Mouse (Mus musculus): ENCODE results near the gene Otub1.

The Otub1 gene

GRCm38 (mm10) chr19:7205326-7205725, 790 bp downstream of the Otub1 start:
- DNase-seq, result no peak

GRCm38 (mm10) chr19:7204898-7205297, 1.2 kb downstream of the Otub1 start:
- no peak for DNase-seq

GRCm38 (mm10) chr19:7200427-7200826, 5.7 kb downstream of the Otub1 start:
- DNase-seq, result no peak

GRCm38 (mm10) chr19:7199089-7199488, 7.0 kb downstream of the Otub1 start:
- DNase-seq, result no peak

- DNase-seq, result no peak
Measured at GRCm38 (mm10) chr19:7197445-7197844, 8.7 kb downstream of the Otub1 start.

GRCm38 (mm10) chr19:7196741-7197270, 9.3 kb downstream of the Otub1 start:
- DNase-seq, result peak; percentile 66

- peak; percentile 88 for DNase-seq
Measured at GRCm38 (mm10) chr19:7195900-7196728, 10.0 kb downstream of the Otub1 start.

GRCm38 (mm10) chr19:7192561-7192967, 13.6 kb downstream of the Otub1 start:
- DNase-seq, result peak; percentile 75

- DNase-seq, result peak; percentile 79
Measured at GRCm38 (mm10) chr19:7191639-7192038, 14.5 kb downstream of the Otub1 start.

GRCm38 (mm10) chr19:7190986-7191385, 15.1 kb downstream of the Otub1 start:
- no peak for DNase-seq

- DNase-seq, result no peak
Measured at GRCm38 (mm10) chr19:7189026-7189425, 17.1 kb downstream of the Otub1 start.

- DNase-seq, result no peak
Measured at GRCm38 (mm10) chr19:7187157-7187556, 19.0 kb downstream of the Otub1 start.

GRCm38 (mm10) chr19:7185715-7186291, 20.3 kb downstream of the Otub1 start:
- no peak for DNase-seq

GRCm38 (mm10) chr19:7185059-7185458, 21.1 kb downstream of the Otub1 start:
- DNase-seq, result no peak

- DNase-seq, result no peak
Measured at GRCm38 (mm10) chr19:7183419-7183818, 22.7 kb downstream of the Otub1 start.

GRCm38 (mm10) chr19:7182273-7182949, 23.7 kb downstream of the Otub1 start:
- peak; percentile 94 for DNase-seq

GRCm38 (mm10) chr19:7181496-7181895, 24.6 kb downstream of the Otub1 start:
- no peak for DNase-seq

- peak; percentile 63 for DNase-seq
Measured at GRCm38 (mm10) chr19:7180756-7181405, 25.2 kb downstream of the Otub1 start.

- DNase-seq, result peak; percentile 76
Measured at GRCm38 (mm10) chr19:7178841-7179452, 27.2 kb downstream of the Otub1 start.

GRCm38 (mm10) chr19:7177804-7178511, 28.2 kb downstream of the Otub1 start:
- no peak for DNase-seq

- peak; percentile 56 for DNase-seq
Measured at GRCm38 (mm10) chr19:7176041-7176696, 29.9 kb downstream of the Otub1 start.
